Mouse (Mus musculus) urinary bladder, postnatal 25 days (tissue): ENCODE measurements at regions not wholly inside any gene's neighbourhood (a gene's known extent, or its start where the extent isn't known, plus 50 kb on each side); places are given as distances from the start of the nearest gene placed in this dataset.
"Not testable (repeated sequence)": the region's sequence is repeated elsewhere in the genome, so short reads cannot be mapped to it uniquely, and the experiment has no call there.

ENCODE experiments used
- DNase-seq: peaks from one replicate; pipeline ENCODE4 v3.0.0; 2022; ENCODE audit warnings: low spot score

GRCm38 (mm10) chr13:68167826-68168225 is 304.7 kb downstream of the BC048507 start:
- peak; percentile 3 for DNase-seq

- DNase-seq = not testable (repeated sequence)
These were observed 310.3 kb downstream of the BC048507 start for GRCm38 (mm10) chr13:68173456-68173855.
